Mouse (Mus musculus) spleen, adult 12 weeks (tissue): ENCODE data around the gene Neurl3.

Experiments used
- DNase-seq: peaks from one replicate; pipeline ENCODE4 v3.0.0; 2022; ENCODE audit warnings: low spot score

Gene Neurl3

DNA sequence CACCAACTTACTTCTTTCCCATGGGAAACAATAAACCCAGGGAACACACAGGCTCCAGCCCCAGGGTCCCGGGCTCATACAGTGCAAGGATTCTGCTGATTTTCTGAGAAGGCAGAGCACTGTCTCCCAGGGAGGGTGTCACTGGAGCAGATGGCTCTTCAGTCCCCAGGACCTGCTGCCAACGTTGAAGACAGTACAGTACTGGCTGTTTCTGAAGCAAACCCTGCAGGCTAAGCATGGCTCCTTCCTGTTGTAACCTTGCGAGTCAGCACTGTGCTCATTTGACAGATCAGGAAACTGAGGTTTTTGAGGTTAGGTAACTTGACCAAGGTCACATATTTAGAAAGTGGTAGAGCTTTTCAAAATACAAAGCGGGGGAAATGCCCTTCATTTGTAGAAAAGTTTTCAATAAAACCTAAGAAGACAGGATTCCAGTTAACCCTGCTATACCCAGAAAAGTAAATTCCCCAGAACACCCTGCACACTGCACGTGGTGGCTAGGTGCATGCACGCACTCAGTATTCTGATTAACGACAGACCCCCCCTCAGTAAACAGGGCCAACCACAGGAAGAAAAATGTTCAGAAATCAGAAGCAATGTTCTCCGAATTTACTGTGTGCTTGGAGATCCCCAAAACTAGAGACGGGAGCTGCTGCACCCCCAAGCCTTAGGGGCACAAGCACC is 22.1 kb upstream of the Neurl3 start:
- no peak for DNase-seq

DNA sequence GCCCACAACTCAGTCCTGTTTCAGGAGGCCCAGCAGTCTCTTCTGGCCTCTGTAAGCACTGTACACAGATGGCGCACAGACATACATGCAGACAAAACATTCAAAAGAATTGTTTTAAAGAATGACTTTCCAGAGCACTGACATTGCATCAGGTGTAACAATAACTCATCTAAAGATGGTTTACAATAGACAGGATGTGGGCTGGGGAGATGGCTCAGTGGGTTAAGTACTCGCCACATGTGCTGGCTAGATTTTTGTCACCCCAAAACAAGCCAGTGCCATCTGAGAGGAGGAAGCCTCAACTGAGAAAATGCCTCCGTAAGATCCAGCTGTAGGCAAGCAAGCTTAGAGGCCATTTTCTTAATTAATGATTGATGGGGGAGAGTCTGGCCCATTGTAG is 19.9 kb upstream of the Neurl3 start:
- DNase-seq: no peak

DNA sequence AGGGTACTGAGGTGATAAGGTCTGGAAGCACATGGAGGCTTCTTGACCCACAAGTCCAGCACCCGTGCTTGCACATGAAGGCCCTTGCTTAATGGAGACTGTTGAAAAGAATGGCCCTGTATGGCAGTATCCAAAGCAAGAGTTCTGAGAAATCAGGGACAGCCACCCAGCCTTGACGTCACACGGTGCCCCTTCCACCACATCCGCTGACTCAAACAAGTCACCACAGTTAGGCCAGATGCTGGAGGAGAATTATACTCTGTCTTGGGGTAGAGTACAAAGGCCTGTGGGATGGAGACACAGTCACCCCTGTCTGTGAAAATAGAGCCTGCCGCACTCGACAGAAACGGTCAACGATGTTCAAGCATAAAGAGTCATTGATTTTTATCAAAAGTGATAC is 19.0 kb upstream of the Neurl3 start:
- no peak for DNase-seq

DNA sequence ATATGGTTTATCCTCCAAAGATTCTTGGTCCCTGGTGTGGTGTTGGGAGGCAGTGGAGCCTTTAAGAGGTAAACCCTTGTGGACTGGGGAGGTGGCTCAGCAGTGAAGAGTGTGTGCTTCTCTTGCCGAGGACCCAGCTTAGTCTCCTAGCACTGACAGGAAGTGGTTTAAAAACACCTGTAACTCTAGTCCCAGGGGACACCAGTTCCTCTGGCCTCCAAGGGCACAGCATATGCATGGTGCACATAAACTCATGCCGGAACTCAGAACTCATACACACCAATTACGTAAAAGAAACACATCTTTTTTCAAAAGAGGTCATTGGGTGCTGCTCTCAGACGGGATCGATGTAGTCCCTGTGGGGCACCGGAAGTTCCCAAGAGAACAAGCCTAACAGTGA is 7.4 kb upstream of the Neurl3 start:
- no peak for DNase-seq

DNA sequence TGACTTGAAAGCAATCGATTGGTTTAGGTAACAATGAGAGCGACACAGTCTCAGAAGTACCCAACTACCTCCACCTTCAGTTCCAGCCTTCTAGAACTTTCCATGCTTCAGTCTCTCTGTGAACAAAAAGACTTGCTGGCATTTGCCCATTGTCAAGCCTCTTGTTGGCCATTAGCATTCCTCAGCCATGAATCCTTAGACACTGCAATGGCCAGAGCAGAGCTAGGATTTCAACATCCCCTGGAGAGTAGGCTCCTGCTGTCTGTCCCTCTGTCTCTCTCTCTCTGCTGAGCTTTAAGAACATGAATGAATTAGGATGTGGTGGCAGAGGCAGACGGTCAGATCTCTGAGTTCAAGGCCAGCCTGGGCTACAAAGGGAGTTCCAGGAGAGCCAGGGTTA is 6.5 kb upstream of the Neurl3 start:
- no peak for DNase-seq

DNA sequence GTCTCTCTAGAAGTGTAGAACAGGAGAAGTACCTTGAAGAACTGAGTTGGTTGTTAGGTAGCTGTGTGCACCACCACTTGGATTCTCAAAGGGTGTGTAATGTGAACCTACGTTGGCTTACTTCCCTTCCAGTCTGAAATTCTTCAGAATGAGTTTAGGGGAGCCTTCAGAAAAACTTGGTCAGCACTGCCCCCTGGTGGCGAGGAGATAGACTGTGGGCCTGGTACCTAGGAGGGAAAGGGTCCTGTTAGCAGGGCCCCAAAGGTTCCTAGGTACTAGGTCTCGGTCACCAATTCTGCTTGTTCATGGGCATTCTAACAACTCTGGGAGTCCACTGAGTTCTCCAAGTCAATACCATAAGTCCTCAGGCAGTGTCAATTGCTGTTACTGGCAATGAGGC is 4.7 kb upstream of the Neurl3 start:
- peak; percentile 69 for DNase-seq

DNA sequence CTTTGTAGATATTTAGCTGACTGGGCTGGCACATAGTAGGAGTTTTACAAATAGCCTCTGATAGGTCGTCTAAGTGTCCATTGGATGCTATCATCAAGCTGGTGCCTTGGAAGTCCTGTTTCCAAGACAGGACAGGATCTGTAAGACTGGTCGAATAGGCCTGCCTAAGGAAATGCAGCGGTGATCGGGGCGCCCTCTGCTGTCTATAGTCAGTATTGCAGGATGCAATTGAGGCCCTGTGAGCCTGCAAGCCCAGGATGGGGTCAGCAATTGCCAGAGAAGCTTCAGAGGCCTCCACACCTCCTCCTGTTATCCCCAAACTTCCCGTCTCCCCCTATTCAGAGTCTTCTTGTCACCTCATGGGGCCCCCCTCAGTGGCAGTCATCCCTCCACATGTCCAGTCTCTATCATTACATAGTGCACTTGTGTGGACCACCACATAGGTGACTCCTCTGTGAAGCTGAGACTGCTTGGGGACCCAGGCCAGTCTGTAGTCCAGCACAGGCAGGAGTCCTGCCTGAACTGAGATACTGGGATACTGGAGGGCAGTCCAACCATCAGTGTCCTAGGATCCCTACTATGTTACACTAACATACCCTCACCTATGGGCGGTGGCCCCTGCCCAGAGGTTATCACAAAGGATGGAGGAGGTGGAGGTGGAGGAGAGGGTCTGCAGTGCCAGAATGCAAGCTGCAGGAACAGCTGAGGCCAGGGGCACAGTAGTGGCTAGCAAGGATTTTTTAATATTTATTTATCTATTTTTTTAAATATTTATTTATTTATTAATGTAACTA is 3.0 kb upstream of the Neurl3 start:
- peak; percentile 68 for DNase-seq

DNA sequence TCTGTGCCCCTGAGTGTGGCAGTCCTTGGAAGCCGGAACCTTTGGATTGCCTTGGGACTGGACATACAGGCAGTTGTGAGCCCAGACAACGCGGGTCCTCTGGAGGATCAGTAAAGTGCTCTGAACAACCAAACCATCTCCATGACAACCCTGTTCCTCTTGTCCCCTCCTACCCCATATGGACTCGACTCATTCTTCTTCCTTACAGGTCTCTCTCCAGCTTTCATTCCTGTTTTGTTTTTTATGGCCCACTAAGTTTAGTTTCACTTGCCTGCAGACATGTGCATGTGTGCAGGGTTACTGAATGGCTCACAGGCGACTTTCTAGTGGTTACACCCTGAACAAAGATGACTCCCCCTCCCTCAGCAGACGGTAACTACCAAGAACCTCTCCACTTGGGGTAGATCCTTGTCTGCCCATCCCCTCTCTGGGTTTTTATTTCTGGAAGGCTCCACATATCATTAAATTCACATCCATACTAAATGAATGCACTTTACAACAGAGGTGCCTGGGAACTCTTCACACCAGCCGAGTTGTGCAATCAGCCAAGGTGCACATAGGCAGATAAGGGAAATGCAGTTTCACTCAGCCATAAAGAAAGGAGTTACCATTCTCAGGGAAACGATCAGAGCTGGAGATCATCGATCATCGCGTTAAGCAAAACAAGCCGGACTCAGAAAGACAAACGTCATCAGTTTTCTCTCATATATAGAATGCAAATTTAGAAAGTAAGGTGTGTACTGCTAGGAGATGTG is 1.3 kb upstream of the Neurl3 start:
- no peak for DNase-seq

DNA sequence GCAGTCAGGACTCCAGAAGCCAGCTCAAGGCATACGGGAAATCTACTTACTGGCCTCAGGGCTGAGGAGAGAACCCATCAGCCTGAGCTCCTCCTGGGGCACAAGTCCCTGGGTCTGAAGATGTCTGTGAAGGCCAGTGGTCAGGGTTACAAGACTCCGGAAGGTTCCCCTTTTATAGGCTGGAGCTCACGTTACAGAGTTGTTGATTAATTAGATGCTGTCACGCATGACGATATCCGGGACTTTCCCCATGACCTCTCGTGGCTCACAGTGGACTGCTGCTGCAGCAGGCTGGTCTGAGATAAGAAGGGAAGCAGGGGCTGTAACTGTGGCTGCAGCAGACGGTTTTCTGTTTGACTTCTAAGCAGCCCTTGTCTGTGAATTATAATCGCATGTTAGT is 1.2 kb downstream of the Neurl3 start:
- peak; percentile 34 for DNase-seq

DNA sequence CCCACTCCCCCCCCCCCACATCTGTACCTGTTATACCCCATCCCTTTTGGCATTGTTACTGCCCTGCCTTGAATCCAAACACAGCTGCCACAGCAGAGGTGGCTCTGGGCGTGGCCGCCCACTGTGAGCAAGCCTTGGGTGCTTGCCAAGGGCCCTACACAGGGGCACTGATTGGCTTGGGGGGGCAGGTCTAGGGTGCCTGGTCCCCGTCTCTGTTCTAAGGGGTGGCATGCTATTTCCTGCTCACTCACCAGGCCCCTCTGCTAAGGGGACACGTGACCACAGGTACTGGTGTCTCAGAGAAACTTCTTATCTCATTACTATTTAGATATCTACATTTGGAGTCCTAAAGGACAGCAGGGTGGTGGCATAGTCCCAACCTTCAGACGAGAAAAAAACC is 1.9 kb downstream of the Neurl3 start:
- no peak for DNase-seq

DNA sequence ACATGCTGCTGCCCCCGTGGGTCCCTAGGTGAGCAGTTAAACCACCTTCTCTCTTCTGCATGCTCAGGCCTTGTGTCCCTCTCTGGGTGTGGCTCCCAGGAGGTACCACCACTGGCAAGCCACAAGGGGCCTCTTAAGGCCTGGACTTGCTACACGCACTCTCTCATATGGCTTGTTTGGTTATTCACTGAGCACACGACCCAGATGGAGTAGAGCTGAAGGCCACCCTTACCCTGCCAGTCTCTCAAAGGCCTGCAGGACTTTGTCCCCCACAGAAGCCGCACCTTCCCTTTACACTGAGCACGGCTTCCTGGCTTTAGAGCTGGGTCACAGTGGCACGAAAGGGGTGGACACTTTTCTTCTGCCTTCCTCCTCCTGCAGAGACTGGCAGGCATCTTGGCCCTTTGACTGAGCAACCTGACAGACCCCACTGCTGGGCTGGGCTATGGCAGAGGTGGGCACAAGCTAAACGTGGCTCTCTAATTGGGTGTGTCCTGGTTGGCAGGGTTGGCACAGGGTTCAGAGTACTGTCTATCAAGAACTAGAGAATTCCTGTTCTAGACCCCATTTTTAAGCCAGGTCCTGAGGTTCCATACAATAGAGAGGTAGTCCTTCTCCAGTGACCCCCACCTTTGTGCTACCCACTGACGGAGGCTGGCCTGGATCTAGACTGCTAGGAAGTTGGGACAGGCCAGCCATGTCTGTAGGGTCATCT is 2.8 kb downstream of the Neurl3 start:
- no peak for DNase-seq

DNA sequence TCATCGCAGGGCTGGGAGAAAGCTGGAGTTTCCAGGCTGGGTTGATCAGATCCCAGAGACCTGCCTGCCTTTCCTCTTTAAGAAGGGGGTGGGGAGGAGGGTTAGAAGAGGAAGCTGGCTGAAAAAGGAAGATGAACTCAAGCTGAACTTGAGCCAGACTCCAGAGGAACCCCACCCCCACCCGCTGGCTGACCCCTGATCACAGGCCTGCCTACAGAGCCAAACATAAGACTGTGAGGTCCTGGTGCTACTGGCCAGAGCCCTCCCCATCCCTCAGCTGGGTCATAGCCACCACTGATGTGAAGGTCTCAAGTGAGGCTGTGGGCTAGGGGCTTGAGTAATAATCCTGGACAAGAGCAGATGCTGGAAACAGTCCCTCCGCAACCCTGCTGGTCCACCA is 3.8 kb downstream of the Neurl3 start:
- DNase-seq: no peak

DNA sequence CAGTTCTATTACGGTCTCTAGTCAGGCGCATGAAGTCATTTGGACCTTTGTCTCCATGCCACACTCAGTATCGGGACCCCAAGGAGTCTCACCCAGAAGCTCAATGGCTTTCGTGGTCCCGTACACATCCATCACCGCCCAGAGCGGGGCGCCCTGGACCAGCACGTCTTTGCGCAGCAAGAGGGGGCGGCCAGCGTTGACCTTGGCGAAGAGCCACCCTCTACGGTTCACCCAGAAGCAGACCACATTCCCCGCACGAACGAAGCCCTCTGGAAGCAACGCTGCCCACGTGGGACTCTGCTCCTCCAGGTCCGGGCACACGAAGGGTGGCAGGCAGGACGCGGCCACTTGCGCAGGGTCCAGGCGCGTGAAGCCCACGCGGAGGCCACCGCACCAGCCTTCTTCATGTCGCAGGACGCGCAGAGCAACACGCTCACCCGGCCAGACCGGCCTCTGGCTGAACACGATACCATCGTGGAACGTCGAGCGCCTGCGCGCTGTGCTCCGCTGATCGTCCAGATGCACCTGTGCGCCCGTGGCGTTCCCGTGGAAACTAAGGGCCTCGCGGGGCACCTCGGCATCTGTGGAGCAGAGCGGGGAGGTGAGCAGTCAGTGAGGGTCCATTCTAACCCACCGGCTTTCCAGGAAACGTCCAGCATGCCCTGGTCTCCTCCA is 5.2 kb downstream of the Neurl3 start:
- no peak for DNase-seq

DNA sequence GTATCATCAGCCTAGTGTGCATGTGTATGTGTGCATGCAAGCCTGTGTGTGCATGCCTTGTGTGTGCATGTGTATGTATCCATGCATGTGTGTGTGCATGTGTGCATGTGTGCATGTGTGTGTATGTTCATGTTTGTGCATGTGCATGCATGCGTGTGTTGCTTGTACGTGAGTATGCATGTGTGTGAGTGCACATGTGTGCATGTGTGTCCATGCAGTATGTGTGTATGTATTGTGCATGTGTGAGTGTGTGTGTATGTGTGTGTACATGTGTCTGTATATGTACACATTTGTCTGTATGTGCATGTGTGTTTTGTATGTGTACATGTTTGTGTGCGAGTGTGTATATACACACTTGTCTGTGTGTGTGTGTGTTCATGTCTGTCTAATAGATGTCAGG is 6.9 kb downstream of the Neurl3 start:
- no peak for DNase-seq

DNA sequence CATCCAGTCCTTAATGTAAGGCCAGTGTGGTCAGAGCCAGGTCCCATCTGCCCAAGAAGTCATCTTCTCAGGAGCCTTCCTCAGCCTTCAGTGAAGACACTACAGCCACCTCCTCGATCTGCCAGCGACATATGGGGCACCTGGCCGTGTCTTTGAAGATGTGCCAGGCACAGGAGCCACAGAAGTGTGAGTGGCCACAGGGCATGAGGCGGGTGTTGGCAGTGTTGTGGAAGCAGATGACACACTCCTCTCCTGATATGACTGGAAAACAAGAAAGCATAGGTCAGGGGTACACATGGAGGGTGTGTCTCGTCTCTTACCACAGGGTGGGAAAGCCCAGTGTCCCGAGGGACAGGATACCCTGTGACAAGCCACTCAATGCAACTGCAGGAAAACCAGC is 8.2 kb downstream of the Neurl3 start:
- DNase-seq: no peak

DNA sequence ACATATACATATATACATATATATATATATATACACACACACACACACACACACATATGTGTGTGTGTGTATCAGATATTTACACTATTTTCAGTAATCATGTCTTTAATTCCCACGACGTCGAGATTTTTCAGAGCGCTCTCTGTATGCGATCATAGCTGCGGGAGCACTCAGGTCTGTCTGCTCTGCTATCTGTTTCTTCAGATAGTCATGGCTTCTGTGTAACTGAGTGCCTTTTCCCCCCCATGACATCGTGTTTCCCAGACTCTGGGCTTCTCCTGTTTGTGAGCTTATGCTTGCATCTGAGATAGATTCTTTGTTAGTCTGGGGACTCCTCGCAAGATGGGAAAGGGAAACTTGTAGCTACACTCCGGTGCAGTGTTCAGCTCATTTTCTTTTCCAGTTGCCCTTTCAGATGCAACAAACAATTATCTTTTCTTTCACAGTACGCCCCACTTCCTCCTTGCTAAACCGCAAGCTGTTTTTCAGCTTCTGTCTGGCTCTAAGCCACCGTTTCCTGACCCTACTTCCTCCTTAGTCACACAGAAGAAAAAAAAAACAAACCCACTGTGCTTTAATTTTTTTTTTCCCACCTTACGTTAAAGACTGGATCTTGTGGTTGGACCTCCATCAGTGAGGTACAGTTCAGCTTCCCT is 10.5 kb downstream of the Neurl3 start:
- peak; percentile 47 for DNase-seq

DNA sequence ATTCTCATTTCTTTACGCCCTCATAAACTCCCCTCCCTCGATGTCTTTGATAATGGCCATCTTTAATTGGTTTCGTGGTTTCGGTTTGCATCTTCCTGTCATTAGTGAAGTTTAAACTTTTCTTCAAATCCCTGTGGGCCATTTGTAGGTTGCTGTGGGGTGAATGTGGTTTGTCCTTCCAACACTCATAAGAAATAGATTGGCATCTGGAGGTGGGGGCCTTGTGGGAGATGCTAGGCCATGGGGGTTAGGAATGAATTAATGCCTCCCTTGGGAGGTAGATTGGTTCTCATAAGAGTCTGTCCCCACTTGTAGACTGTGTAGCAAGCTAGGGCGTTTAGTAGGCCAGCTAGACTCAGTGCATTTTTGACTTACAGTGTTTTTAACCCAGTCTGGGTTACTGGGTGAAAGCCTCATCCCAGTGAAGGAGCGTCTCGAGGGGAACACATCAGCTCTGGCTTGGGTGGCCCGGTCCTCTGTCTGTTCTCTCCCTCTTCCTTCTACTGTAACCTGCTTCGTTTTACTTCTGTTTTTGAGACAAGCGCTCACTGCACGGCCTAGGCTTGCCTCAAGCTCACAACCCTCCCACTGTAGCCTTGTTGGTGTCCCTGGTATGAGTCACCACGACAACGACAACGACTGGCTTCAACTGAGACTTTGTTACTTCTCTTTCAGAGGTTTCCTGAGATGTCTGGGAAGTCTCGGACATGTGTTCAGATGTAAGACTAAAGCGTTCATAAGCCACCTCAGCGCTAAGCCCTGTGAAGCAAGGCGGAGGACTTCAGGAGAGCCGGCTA is 12.6 kb downstream of the Neurl3 start:
- DNase-seq: no peak

DNA sequence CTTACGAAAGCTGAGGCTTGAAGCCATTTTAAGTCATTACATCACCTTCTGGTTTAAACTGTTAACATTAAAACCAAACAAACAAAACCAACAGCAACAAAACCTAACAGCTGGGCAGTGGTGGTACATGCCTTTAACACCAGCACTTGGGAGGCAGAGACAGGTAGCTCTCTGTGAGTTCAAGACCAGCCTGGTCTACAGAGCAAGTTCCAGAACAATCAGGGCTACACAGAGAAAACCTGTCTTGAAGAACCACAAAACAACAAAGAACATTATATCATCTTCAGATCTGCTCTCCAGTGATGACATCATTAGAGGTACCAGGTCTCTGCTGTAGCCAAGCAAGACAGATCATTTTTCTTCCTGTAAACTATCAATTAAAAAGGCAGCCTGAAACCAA is 14.1 kb downstream of the Neurl3 start:
- no peak for DNase-seq

DNA sequence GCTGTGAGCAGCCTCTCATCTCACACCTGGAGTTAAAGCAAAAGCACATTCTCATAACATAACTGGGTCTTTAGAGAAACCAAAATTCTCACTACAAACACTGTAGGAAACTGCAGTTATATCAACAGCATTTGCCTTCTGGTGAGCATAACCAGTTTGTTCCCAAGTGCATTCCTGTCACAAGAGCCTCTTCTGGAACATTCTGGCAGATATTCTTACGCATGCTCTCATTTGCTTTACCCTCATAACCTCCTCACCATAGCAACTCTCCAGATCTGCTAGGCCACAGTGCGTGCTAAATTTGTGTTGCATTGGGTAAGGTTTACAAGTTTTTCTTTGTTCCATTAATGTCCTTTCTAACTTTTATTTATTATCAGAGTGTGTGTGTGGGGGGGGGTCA is 15.2 kb downstream of the Neurl3 start:
- no peak for DNase-seq

DNA sequence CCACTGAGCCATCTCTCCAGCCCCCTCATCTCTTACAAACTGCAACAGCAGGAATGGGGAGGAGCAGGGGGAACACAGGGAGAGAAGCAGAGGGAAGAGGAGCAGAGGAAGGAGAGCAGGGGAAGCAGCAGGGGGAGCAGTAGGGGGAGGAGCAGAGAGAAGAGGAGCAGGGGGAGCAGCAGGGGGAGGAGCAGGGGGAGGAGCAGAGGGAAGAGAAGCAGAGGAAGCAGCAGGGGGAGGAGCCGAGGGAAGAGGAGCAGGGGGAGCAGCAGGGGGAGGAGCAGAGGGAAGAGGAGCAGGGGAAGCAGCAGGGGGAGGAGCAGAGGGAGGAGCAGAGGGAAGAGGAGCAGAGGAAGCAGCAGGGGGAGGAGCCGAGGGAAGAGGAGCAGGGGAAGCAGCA is 15.8 kb downstream of the Neurl3 start:
- DNase-seq: no peak

DNA sequence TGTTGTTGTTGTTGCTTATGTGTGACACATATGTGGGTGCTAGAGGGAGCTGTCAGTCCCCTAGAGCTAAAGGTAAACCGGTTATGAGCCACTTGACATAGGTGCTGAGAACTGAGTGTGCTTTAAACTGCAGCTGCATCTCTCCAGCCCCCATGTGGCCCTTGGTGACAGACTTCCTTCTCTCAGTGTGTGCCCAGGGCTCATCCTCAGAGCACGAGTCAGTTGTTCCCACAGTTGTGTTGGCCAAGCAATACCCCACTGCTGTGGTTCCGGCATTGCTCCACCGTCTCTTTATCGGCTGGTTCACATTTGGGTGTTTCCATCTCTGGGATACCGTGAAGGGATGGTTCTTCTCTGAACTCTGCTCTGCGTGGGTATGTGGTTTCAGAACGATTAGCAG is 17.2 kb downstream of the Neurl3 start:
- DNase-seq: no peak
